Mouse (Mus musculus): ENCODE results near the gene Sv2b. TPM values are rescaled to one million over a fixed set of nuclear protein-coding genes. Genes with fewer than 3 reads are reported as not detected.

Sv2b gene
- polyA plus RNA-seq, 1 experiment from 2014 or later: 1.9 TPM

DNA sequence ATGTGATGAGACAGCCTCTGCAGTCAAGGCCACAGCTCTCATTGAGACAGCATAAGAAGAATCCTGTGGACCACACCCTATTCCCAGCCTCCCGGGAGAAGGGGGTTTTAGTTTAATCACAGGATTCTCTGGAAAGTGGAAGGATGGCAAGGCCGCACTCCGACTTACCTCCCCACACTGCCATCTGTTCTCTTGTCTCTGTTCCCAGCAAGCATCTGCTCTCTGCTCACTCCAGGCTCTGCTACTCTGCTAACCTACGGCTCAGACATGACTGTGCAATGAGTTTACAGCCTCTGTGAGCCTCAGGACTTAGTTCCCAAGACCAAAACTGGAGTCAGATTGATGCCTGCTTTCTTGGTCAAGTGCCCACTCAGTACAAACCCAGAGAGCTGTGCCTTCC, 43.8 kb downstream of the Sv2b start:
- no peaks in the 10 kb centered on the region for H3K36me3 ChIP-seq (ENCODE audit: control insufficient read depth, insufficient read depth, low read length)
- no peak for ATAC-seq (replicated peaks; ENCODE audit: low FRiP score, low TSS enrichment, low read depth)
- H3K27me3 ChIP-seq (replicated peaks; ENCODE audit: control insufficient read depth, insufficient read depth, low read length): no peaks in the 10 kb centered on the region
- H3K4me2 ChIP-seq (ENCODE audit: low read length): no peak overlapping the region
- no peaks in the 10 kb centered on the region for H3K4me1 ChIP-seq (replicated peaks; ENCODE audit: control insufficient read depth, insufficient read depth, low read length)
- no peak overlapping the region for H3K9ac ChIP-seq (ENCODE audit: low read length)
- WGBS: 65% methylated on average over 4 of the region's 4 CpGs
- no peak overlapping the region for H3K4me3 ChIP-seq (ENCODE audit: low read depth, low read length)
- no peak overlapping the region for H3K27ac ChIP-seq (ENCODE audit: low read depth)
- no peaks in the 10 kb centered on the region for H3K9me3 ChIP-seq (ENCODE audit: control insufficient read depth, low read length)
- DNase-seq (ENCODE audit: low spot score): no peak

DNA sequence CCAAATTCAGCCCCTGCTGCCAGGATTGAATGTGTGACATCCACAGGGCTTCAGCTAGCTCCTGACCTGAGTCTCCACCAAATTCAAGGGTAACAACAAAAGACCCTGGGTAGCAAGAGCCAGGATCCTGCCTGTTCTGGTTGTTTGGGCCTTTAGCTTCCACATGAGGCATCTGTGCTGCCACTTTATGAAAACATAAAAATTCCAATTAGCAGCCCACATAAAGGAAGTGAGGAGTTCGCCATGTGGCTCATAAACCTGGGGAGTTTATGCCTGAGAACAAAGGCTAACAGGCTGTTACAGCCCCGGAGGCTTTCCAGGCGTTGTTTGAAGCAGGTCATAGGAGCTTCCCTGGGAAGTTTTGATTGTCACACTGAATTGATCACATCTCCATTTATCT, 49.1 kb downstream of the Sv2b start:
- H3K36me3 ChIP-seq (ENCODE audit: control insufficient read depth, insufficient read depth, low read length): no peaks in the 10 kb centered on the region
- H3K27me3 ChIP-seq (replicated peaks; ENCODE audit: control insufficient read depth, insufficient read depth, low read length): no peaks in the 10 kb centered on the region
- H3K4me1 ChIP-seq (replicated peaks; ENCODE audit: control insufficient read depth, insufficient read depth, low read length): no peaks in the 10 kb centered on the region
- no peak overlapping the region for H3K27ac ChIP-seq (ENCODE audit: low read depth)
- H3K9me3 ChIP-seq (ENCODE audit: control insufficient read depth, low read length): no peaks in the 10 kb centered on the region
- H3K9ac ChIP-seq (ENCODE audit: low read length): no peak overlapping the region
- no peak for DNase-seq (ENCODE audit: low spot score)
- no peak for ATAC-seq (replicated peaks; ENCODE audit: low FRiP score, low TSS enrichment, low read depth)
- WGBS: 67% methylated on average over 3 of the region's 3 CpGs
- H3K4me3 ChIP-seq (ENCODE audit: low read depth, low read length): no peak overlapping the region
- H3K4me2 ChIP-seq (ENCODE audit: low read length): no peak overlapping the region

DNA sequence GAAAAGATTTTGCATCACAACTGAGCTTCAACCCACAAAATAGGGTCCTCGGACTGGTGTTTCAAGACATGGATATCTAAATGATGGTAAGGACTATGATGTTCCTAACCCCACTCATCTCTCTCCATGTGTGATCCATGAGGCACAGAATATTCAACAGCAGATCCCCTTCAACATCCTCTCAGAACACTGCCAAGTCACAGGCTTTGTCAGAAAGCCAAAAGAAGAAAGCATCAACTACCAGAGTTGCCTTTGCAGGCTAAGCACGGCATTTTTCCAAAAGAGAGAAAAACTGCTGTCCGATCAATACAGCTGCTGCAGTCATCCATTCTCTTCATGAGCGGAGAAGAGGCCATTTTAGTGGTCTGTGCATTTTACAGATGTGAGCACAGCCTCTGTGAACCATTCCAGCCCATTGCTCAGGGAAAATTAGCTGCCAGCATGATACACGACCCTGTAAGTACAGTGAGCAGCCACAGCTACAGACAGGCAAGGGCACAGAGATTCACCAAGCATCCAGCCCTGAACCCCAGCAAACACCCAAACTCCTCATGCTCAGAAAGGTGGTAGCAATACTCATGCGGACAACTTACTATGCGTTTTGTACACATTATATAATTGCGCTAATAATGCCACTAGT, 55.3 kb downstream of the Sv2b start:
- DNase-seq (ENCODE audit: low spot score): no peak
- Histone ChIP-seq H3K9ac (ENCODE audit: low read length) (no peak overlapping the region), H3K9me3 (ENCODE audit: control insufficient read depth, low read length) (no peaks in the 10 kb centered on the region), H3K4me3 (ENCODE audit: low read depth, low read length) (no peak overlapping the region), H3K36me3 (ENCODE audit: control insufficient read depth, insufficient read depth, low read length) (no peaks in the 10 kb centered on the region), H3K27me3 (replicated peaks; ENCODE audit: control insufficient read depth, insufficient read depth, low read length) (no peaks in the 10 kb centered on the region), H3K4me1 (replicated peaks; ENCODE audit: control insufficient read depth, insufficient read depth, low read length) (no peaks in the 10 kb centered on the region), H3K4me2 (ENCODE audit: low read length) (no peak overlapping the region), H3K27ac (ENCODE audit: low read depth) (no peak overlapping the region)
- no peak for ATAC-seq (replicated peaks; ENCODE audit: low FRiP score, low TSS enrichment, low read depth)
- 84% methylated on average over 8 of the region's 8 CpGs for WGBS

DNA sequence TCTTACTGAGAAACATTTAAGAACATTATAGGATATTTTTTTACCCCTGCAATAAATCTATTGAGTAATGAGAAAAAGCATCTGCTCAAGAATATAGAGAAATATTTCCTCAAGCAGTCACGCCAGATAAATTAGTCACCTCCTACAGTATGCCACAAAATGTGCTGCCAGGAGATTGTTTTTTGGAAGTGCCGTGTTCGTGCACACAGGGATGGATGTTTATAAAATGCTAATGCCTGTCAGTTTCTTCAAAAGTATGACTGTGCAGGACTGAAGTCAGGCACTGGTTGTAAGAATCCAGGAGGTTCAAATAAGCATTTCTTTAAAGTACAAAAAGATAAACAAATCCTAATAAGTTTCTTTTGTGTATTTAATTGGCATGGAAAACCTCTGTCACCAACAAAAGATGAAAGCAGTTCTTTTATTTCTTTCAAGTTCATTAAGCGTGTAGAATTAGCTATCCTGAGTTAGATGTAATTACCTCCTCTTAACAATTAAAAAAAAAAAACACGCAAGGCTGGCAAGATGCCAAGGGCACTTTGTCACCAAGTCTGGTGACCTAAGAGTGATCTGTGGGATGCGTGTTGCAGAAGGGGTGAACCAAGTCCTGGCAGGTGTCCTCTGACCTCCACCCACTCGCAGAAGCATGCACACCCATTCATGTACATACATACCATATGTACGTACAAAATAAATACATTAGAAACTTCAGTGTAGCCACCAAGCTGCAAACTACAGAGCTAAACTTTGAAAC, 68.1 kb downstream of the Sv2b start:
- no peak overlapping the region for H3K27ac ChIP-seq (ENCODE audit: low read depth)
- H3K4me1 ChIP-seq (replicated peaks; ENCODE audit: control insufficient read depth, insufficient read depth, low read length): no peaks in the 10 kb centered on the region
- H3K4me3 ChIP-seq (ENCODE audit: low read depth, low read length): no peak overlapping the region
- H3K9me3 ChIP-seq (ENCODE audit: control insufficient read depth, low read length): no peaks in the 10 kb centered on the region
- no peaks in the 10 kb centered on the region for H3K27me3 ChIP-seq (replicated peaks; ENCODE audit: control insufficient read depth, insufficient read depth, low read length)
- no peaks in the 10 kb centered on the region for H3K36me3 ChIP-seq (ENCODE audit: control insufficient read depth, insufficient read depth, low read length)
- H3K9ac ChIP-seq (ENCODE audit: low read length): no peak overlapping the region
- 60% methylated on average over 8 of the region's 8 CpGs for WGBS
- DNase-seq (ENCODE audit: low spot score) (no peak), ATAC-seq (replicated peaks; ENCODE audit: low FRiP score, low TSS enrichment, low read depth) (no peak)
- H3K4me2 ChIP-seq (ENCODE audit: low read length): no peak overlapping the region

DNA sequence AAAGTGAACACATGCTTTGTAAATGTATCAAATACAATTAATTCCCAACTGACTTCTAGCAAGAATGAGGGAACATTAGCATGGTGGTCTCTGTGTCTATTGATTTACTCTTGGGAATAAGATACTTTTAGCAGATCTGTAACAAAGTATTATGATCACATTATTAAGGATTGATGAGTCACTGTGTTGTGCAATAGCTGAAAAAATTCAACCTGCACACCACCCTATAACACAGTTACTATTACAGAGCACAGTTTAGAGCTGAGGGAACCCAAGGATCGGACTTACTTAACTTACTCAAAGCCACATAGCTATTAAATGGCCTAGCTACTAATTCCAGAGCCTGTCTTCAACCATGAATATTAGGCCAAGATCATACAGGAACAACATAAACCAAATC, 72.7 kb downstream of the Sv2b start:
- H3K9ac ChIP-seq (ENCODE audit: low read length): no peak overlapping the region
- H3K9me3 ChIP-seq (ENCODE audit: control insufficient read depth, low read length): no peaks in the 10 kb centered on the region
- H3K27me3 ChIP-seq (replicated peaks; ENCODE audit: control insufficient read depth, insufficient read depth, low read length): no peaks in the 10 kb centered on the region
- H3K27ac ChIP-seq (ENCODE audit: low read depth): no peak overlapping the region
- no peaks in the 10 kb centered on the region for H3K36me3 ChIP-seq (ENCODE audit: control insufficient read depth, insufficient read depth, low read length)
- 86% methylated on average over 1 of the region's 1 CpGs for WGBS
- H3K4me3 ChIP-seq (ENCODE audit: low read depth, low read length): no peak overlapping the region
- no peak for DNase-seq (ENCODE audit: low spot score)
- ATAC-seq (replicated peaks; ENCODE audit: low FRiP score, low TSS enrichment, low read depth): no peak
- no peak overlapping the region for H3K4me2 ChIP-seq (ENCODE audit: low read length)
- no peaks in the 10 kb centered on the region for H3K4me1 ChIP-seq (replicated peaks; ENCODE audit: control insufficient read depth, insufficient read depth, low read length)

DNA sequence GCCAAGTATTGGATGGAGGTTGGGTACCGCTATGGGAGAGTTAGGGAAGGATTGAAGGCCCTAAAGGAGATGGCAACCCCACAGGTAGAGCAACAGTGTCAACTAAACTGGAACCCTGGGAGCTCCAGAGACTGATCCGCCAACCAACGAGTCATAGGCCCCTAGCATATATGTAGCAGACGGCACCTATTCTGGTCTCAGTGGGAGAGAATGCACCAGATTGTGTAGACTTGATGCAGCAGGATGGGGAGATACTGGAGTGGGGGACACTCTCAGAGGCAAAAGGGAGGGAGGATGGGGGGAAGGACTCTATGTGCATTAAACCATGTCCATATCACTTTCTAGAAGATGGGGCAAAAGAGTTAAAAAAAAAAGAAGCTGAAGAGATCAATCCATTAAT, 84.9 kb downstream of the Sv2b start:
- H3K4me3 ChIP-seq (ENCODE audit: low read depth, low read length): no peak overlapping the region
- no peak overlapping the region for H3K4me2 ChIP-seq (ENCODE audit: low read length)
- no peak for DNase-seq (ENCODE audit: low spot score)
- peaks cover 5% of the 10 kb centered on the region for H3K9me3 ChIP-seq (ENCODE audit: control insufficient read depth, low read length)
- no peak overlapping the region for H3K9ac ChIP-seq (ENCODE audit: low read length)
- ATAC-seq (replicated peaks; ENCODE audit: low FRiP score, low TSS enrichment, low read depth): no peak
- WGBS: 92% methylated on average over 4 of the region's 4 CpGs
- no peaks in the 10 kb centered on the region for H3K27me3 ChIP-seq (replicated peaks; ENCODE audit: control insufficient read depth, insufficient read depth, low read length)
- no peaks in the 10 kb centered on the region for H3K4me1 ChIP-seq (replicated peaks; ENCODE audit: control insufficient read depth, insufficient read depth, low read length)
- no peak overlapping the region for H3K27ac ChIP-seq (ENCODE audit: low read depth)
- no peaks in the 10 kb centered on the region for H3K36me3 ChIP-seq (ENCODE audit: control insufficient read depth, insufficient read depth, low read length)

DNA sequence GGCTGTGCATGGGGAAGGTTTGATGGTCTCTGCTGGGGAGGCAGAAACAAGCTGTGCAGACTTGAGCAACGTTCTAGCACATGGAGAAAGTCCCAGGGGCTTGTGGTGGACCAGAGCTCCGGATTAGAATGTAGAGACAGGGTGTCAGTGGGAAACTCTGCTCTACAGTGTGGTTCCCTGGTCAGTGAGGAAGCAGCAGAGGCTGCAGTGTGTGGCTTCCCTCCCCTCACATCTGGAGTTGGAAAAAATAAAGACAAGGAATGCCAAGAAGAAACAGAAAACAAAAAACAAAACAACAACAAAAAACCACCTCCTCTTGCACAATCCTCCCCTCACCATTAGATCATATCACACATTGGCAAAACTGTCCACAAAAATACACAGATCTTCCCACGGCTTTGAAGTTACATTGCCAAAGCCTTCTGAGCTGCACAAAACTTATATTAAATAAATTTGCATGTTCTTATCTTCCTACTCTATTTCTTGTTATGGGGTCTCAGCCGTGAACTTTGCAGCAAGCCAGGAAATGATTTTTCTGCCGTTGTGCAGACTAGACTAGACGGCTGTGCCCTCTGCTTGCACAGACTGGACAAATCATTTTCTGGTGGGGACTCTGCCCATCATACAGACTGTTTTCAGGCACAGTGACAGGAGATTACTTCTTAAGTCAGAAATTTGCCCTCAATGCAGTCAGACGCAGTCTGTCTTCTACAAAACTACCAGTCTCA, 86.2 kb downstream of the Sv2b start:
- Histone ChIP-seq H3K9ac (ENCODE audit: low read length) (no peak overlapping the region), H3K27ac (ENCODE audit: low read depth) (no peak overlapping the region), H3K9me3 (ENCODE audit: control insufficient read depth, low read length) (peaks cover 5% of the 10 kb centered on the region), H3K4me2 (ENCODE audit: low read length) (no peak overlapping the region), H3K4me3 (ENCODE audit: low read depth, low read length) (no peak overlapping the region), H3K4me1 (replicated peaks; ENCODE audit: control insufficient read depth, insufficient read depth, low read length) (no peaks in the 10 kb centered on the region), H3K36me3 (ENCODE audit: control insufficient read depth, insufficient read depth, low read length) (no peaks in the 10 kb centered on the region), H3K27me3 (replicated peaks; ENCODE audit: control insufficient read depth, insufficient read depth, low read length) (no peaks in the 10 kb centered on the region)
- no peak for DNase-seq (ENCODE audit: low spot score)
- ATAC-seq (replicated peaks; ENCODE audit: low FRiP score, low TSS enrichment, low read depth): no peak
- WGBS: 60% methylated on average over 7 of the region's 7 CpGs

DNA sequence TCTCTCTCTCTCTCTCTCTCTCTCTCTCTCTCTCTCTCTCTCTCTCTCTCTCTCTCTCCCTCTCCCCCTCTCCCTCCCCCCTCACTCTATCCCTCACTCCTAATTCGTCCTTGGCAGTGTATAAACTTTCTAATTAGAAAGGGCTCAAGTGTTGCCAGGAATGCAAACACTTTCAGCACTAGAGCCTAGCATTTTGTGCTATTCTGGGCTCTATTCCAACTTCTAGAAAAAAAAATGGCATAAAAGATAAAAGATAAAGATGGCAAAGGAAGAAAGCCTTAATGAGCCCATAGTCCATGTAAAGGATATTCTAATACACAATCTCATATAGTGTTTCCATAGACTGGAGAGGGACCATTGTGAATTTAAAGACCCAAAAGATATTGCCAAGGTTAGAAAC, 88.3 kb downstream of the Sv2b start:
- ATAC-seq (replicated peaks; ENCODE audit: low FRiP score, low TSS enrichment, low read depth): no peak
- Histone ChIP-seq H3K36me3 (ENCODE audit: control insufficient read depth, insufficient read depth, low read length) (no peaks in the 10 kb centered on the region), H3K9ac (ENCODE audit: low read length) (no peak overlapping the region), H3K27ac (ENCODE audit: low read depth) (no peak overlapping the region), H3K9me3 (ENCODE audit: control insufficient read depth, low read length) (peaks cover 5% of the 10 kb centered on the region), H3K4me3 (ENCODE audit: low read depth, low read length) (no peak overlapping the region), H3K4me1 (replicated peaks; ENCODE audit: control insufficient read depth, insufficient read depth, low read length) (no peaks in the 10 kb centered on the region), H3K27me3 (replicated peaks; ENCODE audit: control insufficient read depth, insufficient read depth, low read length) (no peaks in the 10 kb centered on the region), H3K4me2 (ENCODE audit: low read length) (no peak overlapping the region)
- WGBS: 30% methylated on average over 1 of the region's 1 CpGs
- DNase-seq (ENCODE audit: low spot score): no peak

Measured in intestine, embryonic 14.5 days (tissue).